Mouse (Mus musculus): ENCODE measurements around the gene Fcho2. TPM values are rescaled to one million over a fixed set of nuclear protein-coding genes. Genes with fewer than 3 reads are reported as not detected.

Fcho2 gene
- polyA plus RNA-seq (2014; fragmentation: Illumina TruSeq; extraction: RNeasy Lipid Tissue Mini Kit (QIAGEN cat#74804); ENCODE audit: insufficient read depth, low read depth, low replicate concordance) = 26.6 TPM

GRCm38 (mm10) chr13:98815147-98815785, at the start of gene Fcho2:
Gene Fcho2, minus strand, starts transcription at chr13:98815449.

GRCm38 (mm10) chr13:98694773-98695314, 120.4 kb downstream of the Fcho2 start, which contains the start of gene Tmem171:
Gene Tmem171, minus strand, starts transcription at chr13:98694834.

Other genes starting within 250 kb of the Fcho2 start
- not detected for gene Tmem174, start 178.0 kb downstream of the Fcho2 start, polyA plus RNA-seq (2014; fragmentation: Illumina TruSeq; extraction: RNeasy Lipid Tissue Mini Kit (QIAGEN cat#74804); ENCODE audit: insufficient read depth, low read depth, low replicate concordance)
- gene Tmem171, start 120.6 kb downstream of the Fcho2 start, polyA plus RNA-seq (2014; fragmentation: Illumina TruSeq; extraction: RNeasy Lipid Tissue Mini Kit (QIAGEN cat#74804); ENCODE audit: insufficient read depth, low read depth, low replicate concordance) = 4.8 TPM
- 14.4 TPM for gene Tnpo1, start 110.9 kb upstream of the Fcho2 start, polyA plus RNA-seq (2014; fragmentation: Illumina TruSeq; extraction: RNeasy Lipid Tissue Mini Kit (QIAGEN cat#74804); ENCODE audit: insufficient read depth, low read depth, low replicate concordance)
- not detected for gene 1700024P04Rik, start 169.1 kb upstream of the Fcho2 start, polyA plus RNA-seq (2014; fragmentation: Illumina TruSeq; extraction: RNeasy Lipid Tissue Mini Kit (QIAGEN cat#74804); ENCODE audit: insufficient read depth, low read depth, low replicate concordance)